Mouse (Mus musculus) myocyte (in vitro differentiated cells): Measurements from ENCODE around the gene Sdc3. TPM values are rescaled to one million over a fixed set of nuclear protein-coding genes. Genes with fewer than 3 reads are reported as not detected.
A peak's percentile ranks its signal among the peaks of the same experiment; 100 is the strongest.

ENCODE experiments used
- H3K27me3 ChIP-seq: one replicate; pipeline ENCODE4 v1.6.1; 2011; ENCODE audit not compliant: control insufficient read depth, insufficient read depth, insufficient read length
- H3K36me3 ChIP-seq: one replicate; pipeline ENCODE4 v1.6.1; 2011; ENCODE audit not compliant: control insufficient read depth, insufficient read depth
- H3K4me2 ChIP-seq: one replicate; pipeline ENCODE4 v1.6.1; 2011; ENCODE audit warnings: low read depth, control low read depth
- H3K4me3 ChIP-seq: one replicate; pipeline ENCODE4 v1.5.1; 2011; ENCODE audit warnings: mild to moderate bottlenecking, control low read depth, moderate library complexity
- H3K79me2 ChIP-seq: one replicate; pipeline ENCODE4 v1.6.1; 2011; ENCODE audit not compliant: control insufficient read depth, insufficient read depth
- H3ac ChIP-seq: one replicate; pipeline ENCODE4 v1.6.1; 2011; ENCODE audit not compliant: control insufficient read depth, insufficient read length
- CEBPB ChIP-seq: IDR thresholded peaks from 2 replicates; pipeline ENCODE4 v1.6.1; 2011; ENCODE audit warnings: mild to moderate bottlenecking, moderate library complexity; ENCODE audit not compliant: poor library complexity, insufficient read depth, severe bottlenecking
- E2F4 ChIP-seq: IDR thresholded peaks from one replicate; pipeline ENCODE4 v1.6.1; 2011; ENCODE audit warnings: mild to moderate bottlenecking, control low read depth, moderate library complexity; ENCODE audit not compliant: insufficient read depth
- MAX ChIP-seq: IDR thresholded peaks from one replicate; pipeline ENCODE4 v1.6.1; 2011; ENCODE audit warnings: low read depth, mild to moderate bottlenecking, control low read depth
- MYOD1 ChIP-seq, 3 experiments: IDR thresholded peaks; one replicate each; pipeline ENCODE4 v1.6.1; 2011; ENCODE audit warnings: control low read depth in 2 of 3, low read depth in 2 of 3, mild to moderate bottlenecking in 2 of 3, moderate library complexity in 1 of 3; ENCODE audit not compliant: insufficient read length in 2 of 3, control insufficient read depth in 1 of 3
- MYOG ChIP-seq, 3 experiments: IDR thresholded peaks; one replicate each; pipeline ENCODE4 v1.6.1; 2011; ENCODE audit warnings: control low read depth in 2 of 3, low read depth in 2 of 3, mild to moderate bottlenecking in 2 of 3; ENCODE audit not compliant: insufficient read length in 2 of 3, control insufficient read depth in 1 of 3, insufficient read depth in 1 of 3
- POLR2A ChIP-seq: IDR thresholded peaks from one replicate; pipeline ENCODE4 v1.6.1; 2011; ENCODE audit warnings: low read depth, mild to moderate bottlenecking, control low read depth, moderate library complexity; ENCODE audit not compliant: insufficient read length
- POLR2AphosphoS2 ChIP-seq: IDR thresholded peaks from one replicate; pipeline ENCODE4 v1.6.1; 2011; ENCODE audit warnings: low read depth, control low read depth; ENCODE audit not compliant: insufficient read length
- REST ChIP-seq: IDR thresholded peaks from one replicate; pipeline ENCODE4 v1.6.1; 2011; ENCODE audit warnings: mild to moderate bottlenecking, control low read depth, moderate library complexity; ENCODE audit not compliant: insufficient read depth, insufficient read length
- SRF ChIP-seq: IDR thresholded peaks from one replicate; pipeline ENCODE4 v1.6.1; 2011; ENCODE audit warnings: low read depth; ENCODE audit not compliant: control insufficient read depth, insufficient read length
- TCF12 ChIP-seq: IDR thresholded peaks from one replicate; pipeline ENCODE4 v1.6.1; 2011; ENCODE audit warnings: mild to moderate bottlenecking, control low read depth; ENCODE audit not compliant: poor library complexity, insufficient read depth, severe bottlenecking
- TCF3 ChIP-seq: IDR thresholded peaks from one replicate; pipeline ENCODE4 v1.6.1; 2011; ENCODE audit warnings: low read depth, control low read depth; ENCODE audit not compliant: insufficient read length
- USF1 ChIP-seq: IDR thresholded peaks from one replicate; pipeline ENCODE4 v1.6.1; 2011; ENCODE audit warnings: low read depth, mild to moderate bottlenecking, control low read depth, moderate library complexity
- polyA plus RNA-seq: library from polyadenylated mRNA; unstranded; fragments of >200 nt; fragmentation: generic; extraction: Trizol; gene quantifications from one replicate; pipeline ENCODE4 v1.2.1, GENCODE M21; 2012; ENCODE audit warnings: missing spikeins

The Sdc3 gene
- polyA plus RNA-seq, 1 experiment = 15.8 TPM

- TF ChIP-seq TCF12 (no peak), SRF (no peak), MAX (no peak), TCF3 (no peak), MYOG (IDR thresholded peaks at IDR 0.05; ENCODE audit: control insufficient read depth in 1 of 3, insufficient read depth in 1 of 3, insufficient read length in 2 of 3, low read depth in 2 of 3) (no peak), POLR2A (no peak), MYOD1 (IDR thresholded peaks at IDR 0.05; ENCODE audit: control insufficient read depth in 1 of 3, insufficient read length in 2 of 3, low read depth in 2 of 3) (no peak), E2F4 (no peak), USF1 (no peak), REST (no peak), POLR2AphosphoS2 (no peak), CEBPB (no peak)
- Histone ChIP-seq H3K36me3 (no peaks in the 10 kb centered on the region), H3K27me3 (no peaks in the 10 kb centered on the region), H3K79me2 (no peaks in the 10 kb centered on the region), H3K4me3 (no peak overlapping the region), H3K4me2 (no peak overlapping the region), H3ac (no peak overlapping the region)
Measured at GRCm38 (mm10) chr4:130859467-130859866, 67.1 kb downstream of the Sdc3 start.

- peak overlapping the region; percentile 72 for H3K4me2 ChIP-seq
- no peaks in the 10 kb centered on the region for H3K36me3 ChIP-seq
- H3K27me3 ChIP-seq = no peaks in the 10 kb centered on the region
- H3K4me3 ChIP-seq = no peak overlapping the region
- no peak for TF ChIP-seq MYOG (IDR thresholded peaks at IDR 0.05; ENCODE audit: control insufficient read depth in 1 of 3, insufficient read depth in 1 of 3, insufficient read length in 2 of 3, low read depth in 2 of 3)
- no peak for TF ChIP-seq POLR2A
- TF ChIP-seq CEBPB = no peak
- no peak for TF ChIP-seq TCF12
- TF ChIP-seq MAX = no peak
- TF ChIP-seq SRF = no peak
- no peak for TF ChIP-seq REST
- no peak for TF ChIP-seq USF1
- H3K79me2 ChIP-seq = no peaks in the 10 kb centered on the region
- no peak overlapping the region for H3ac ChIP-seq
Measured at GRCm38 (mm10) chr4:130860902-130861652, 68.7 kb downstream of the Sdc3 start.

DNA sequence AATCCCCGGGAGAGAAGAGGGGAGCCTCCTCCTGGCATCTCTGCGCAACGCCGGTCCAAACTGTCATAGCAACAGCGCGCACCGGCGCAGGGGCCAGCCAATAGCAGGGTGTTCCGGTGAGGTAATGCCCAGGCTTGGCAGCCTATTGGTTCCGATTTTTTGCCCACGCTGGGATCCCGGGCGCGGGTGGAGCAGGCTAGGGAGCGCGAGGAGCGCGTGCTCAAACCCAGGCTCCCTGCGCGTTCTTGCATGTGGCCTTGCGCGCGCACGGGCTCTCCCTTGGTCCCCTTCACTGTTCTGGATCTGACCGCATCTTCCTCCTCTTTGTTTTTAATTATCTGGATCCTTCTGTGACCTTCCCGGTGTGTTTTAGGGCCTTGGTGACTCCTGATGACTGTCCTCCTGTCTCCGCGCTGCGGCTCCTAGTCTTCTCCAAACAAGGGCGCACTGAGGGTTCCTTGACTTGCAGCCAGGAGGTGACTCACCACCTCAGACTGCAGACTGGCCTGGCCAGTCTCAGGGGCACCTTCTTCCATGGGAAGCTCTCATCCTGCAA, 69.4 kb downstream of the Sdc3 start:
- Histone ChIP-seq H3K4me2 (peak overlapping the region; percentile 72), H3K4me3 (no peak overlapping the region), H3K79me2 (no peaks in the 10 kb centered on the region), H3ac (no peak overlapping the region), H3K27me3 (no peaks in the 10 kb centered on the region), H3K36me3 (no peaks in the 10 kb centered on the region)
- no peak for TF ChIP-seq TCF3

GRCm38 (mm10) chr4:130862538-130862937, 70.2 kb downstream of the Sdc3 start:
- H3K4me2 ChIP-seq = peak overlapping the region; percentile 72
- TF ChIP-seq MYOD1 (IDR thresholded peaks at IDR 0.05; ENCODE audit: control insufficient read depth in 1 of 3, insufficient read length in 2 of 3, low read depth in 2 of 3) (no peak), TCF12 (no peak), TCF3 (no peak), POLR2A (no peak), MAX (no peak)
- H3K4me3 ChIP-seq = no peak overlapping the region
- no peak overlapping the region for H3ac ChIP-seq
- no peaks in the 10 kb centered on the region for H3K79me2 ChIP-seq
- no peaks in the 10 kb centered on the region for H3K36me3 ChIP-seq
- H3K27me3 ChIP-seq = no peaks in the 10 kb centered on the region

DNA sequence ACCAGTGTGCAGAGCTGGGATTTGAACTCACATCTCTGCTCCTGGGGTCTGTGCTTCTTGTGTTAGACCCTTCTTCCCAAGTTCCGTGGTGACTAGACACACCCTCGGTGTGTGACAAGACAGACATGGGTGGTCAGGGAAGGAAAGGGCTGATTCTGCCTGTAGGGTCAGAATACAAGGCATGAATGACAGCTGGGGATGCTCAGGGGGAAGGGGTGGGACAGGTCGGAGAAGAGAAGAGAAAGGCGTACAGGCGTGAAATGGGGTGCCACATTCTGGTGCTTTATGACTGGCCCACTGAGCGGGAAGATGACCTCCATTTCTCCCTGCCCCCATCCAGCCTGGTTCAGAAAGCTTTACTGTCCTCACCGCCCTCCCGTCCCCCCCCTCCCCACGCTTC, 73.1 kb downstream of the Sdc3 start:
- H3ac ChIP-seq = no peak overlapping the region
- no peak overlapping the region for H3K4me2 ChIP-seq
- TF ChIP-seq REST = no peak
- TF ChIP-seq MYOG (IDR thresholded peaks at IDR 0.05; ENCODE audit: control insufficient read depth in 1 of 3, insufficient read depth in 1 of 3, insufficient read length in 2 of 3, low read depth in 2 of 3) = no peak
- no peak for TF ChIP-seq SRF
- no peak for TF ChIP-seq POLR2AphosphoS2
- no peak for TF ChIP-seq POLR2A
- no peak for TF ChIP-seq USF1
- no peak for TF ChIP-seq E2F4
- no peak for TF ChIP-seq CEBPB
- no peak for TF ChIP-seq MAX
- TF ChIP-seq TCF12 = no peak
- no peak for TF ChIP-seq MYOD1 (IDR thresholded peaks at IDR 0.05; ENCODE audit: control insufficient read depth in 1 of 3, insufficient read length in 2 of 3, low read depth in 2 of 3)
- no peak for TF ChIP-seq TCF3
- H3K79me2 ChIP-seq = no peaks in the 10 kb centered on the region
- H3K36me3 ChIP-seq = no peaks in the 10 kb centered on the region
- no peaks in the 10 kb centered on the region for H3K27me3 ChIP-seq
- no peak overlapping the region for H3K4me3 ChIP-seq
